Mouse (Mus musculus) lung, embryonic 14.5 days (tissue): Measurements from ENCODE around the gene Cnksr1. TPM values are rescaled to one million over a fixed set of nuclear protein-coding genes. Genes with fewer than 3 reads are reported as not detected.
"Not testable (repeated sequence)": the region's sequence is repeated elsewhere in the genome, so short reads cannot be mapped to it uniquely, and the experiment has no call there.

ENCODE experiments used
- ATAC-seq: fragments of 200-750 bp; cut with Nextera tagmentation; 2 replicates; pipeline ENCODE4 v1.8.0; 2017; ENCODE audit warnings: mild to moderate bottlenecking, moderate TSS enrichment, moderate library complexity; ENCODE audit not compliant: insufficient read depth
- DNase-seq: peaks from one replicate; pipeline ENCODE4 v3.0.0-alpha.2; 2015
- H3K27ac ChIP-seq: fragments of 300-500 bp; sonication (generic); 2 replicates; pipeline ENCODE4 v1.5.1; 2014; ENCODE audit warnings: low read depth, mild to moderate bottlenecking, moderate library complexity
- H3K27me3 ChIP-seq: fragments of 300-500 bp; sonication (generic); 2 replicates; pipeline ENCODE4 v1.6.1; 2014; ENCODE audit warnings: low read length, control low read depth; ENCODE audit not compliant: insufficient read depth
- H3K36me3 ChIP-seq: fragments of 300-500 bp; sonication (generic); 2 replicates; pipeline ENCODE4 v1.6.1; 2014; ENCODE audit warnings: control low read depth; ENCODE audit not compliant: insufficient read depth
- H3K4me1 ChIP-seq: fragments of 300-500 bp; sonication (generic); 2 replicates; pipeline ENCODE4 v1.6.1; 2014; ENCODE audit warnings: antibody characterized with exemption, control low read depth; ENCODE audit not compliant: insufficient read depth
- H3K4me2 ChIP-seq: fragments of 300-500 bp; sonication (generic); 2 replicates; pipeline ENCODE4 v1.6.1; 2014; ENCODE audit warnings: mild to moderate bottlenecking
- H3K4me3 ChIP-seq: fragments of 300-500 bp; sonication (generic); 2 replicates; pipeline ENCODE4 v1.5.1; 2014; ENCODE audit warnings: low read depth, low read length
- H3K9ac ChIP-seq: fragments of 300-500 bp; sonication (generic); 2 replicates; pipeline ENCODE4 v1.6.1; 2014
- H3K9me3 ChIP-seq: fragments of 300-500 bp; sonication (generic); 2 replicates; pipeline ENCODE4 v1.6.1; 2016; ENCODE audit warnings: low read depth, low read length, control low read depth
- CTCF ChIP-seq: IDR thresholded peaks from 2 replicates; pipeline ENCODE4 v1.5.1; 2016; ENCODE audit warnings: antibody characterized with exemption, low read depth
- WGBS: fragments of 180-500 bp; shearing (Covaris S2); extraction: QIAGEN DNeasy Blood & Tissue Kit; methylation state at CpG from one replicate; pipeline ENCODE4 v1.1.7; 2014; 5-methylcytosine and 5-hydroxymethylcytosine counted together
- polyA plus RNA-seq: library from polyadenylated mRNA; unstranded; fragments of >200 nt; fragmentation: Nextera tagmentation; extraction: Ambion mirVana; gene quantifications from 2 replicates; pipeline ENCODE4 v1.2.1, GENCODE M21; 2014

Cnksr1 gene
- polyA plus RNA-seq, 1 experiment from 2014 or later = 6.2 TPM

DNA sequence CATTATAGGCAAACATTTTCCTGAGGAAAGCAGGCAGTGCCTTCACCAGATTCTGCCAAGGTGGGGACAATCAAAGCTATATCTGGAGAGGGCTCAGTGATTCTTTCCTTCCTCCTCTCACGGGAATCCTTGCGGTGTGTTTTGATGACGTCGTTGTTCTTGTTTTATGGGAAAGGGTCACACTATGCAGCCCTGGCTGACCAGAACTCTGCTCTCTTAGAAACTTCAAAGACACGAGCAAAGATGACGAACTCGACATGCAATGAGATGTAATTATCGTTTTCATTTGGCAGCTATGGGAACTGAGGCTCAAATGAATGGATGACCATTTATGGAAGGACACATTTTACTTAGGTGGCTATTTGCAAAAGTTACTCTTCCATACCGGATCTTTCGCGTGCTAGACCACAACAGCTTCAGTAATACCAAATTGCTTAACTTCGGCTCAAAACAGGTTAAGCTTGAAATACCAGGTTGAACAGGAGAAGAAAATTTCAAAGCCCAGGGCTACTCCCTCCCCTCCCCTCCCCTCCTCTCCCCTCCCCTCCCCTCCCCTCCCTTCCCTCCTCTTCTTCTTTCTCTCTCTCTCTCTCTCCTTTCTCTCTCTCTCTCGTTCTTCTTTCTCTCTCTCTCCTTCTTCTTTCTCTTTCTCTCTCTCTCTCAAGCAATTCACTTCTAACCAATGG, 34.7 kb upstream of the Cnksr1 start:
- Histone ChIP-seq H3K4me1 (peaks cover 6% of the 10 kb centered on the region), H3K27me3 (no peaks in the 10 kb centered on the region), H3K9ac (no peak overlapping the region), H3K36me3 (peaks cover 25% of the 10 kb centered on the region), H3K9me3 (no peaks in the 10 kb centered on the region), H3K4me2 (peak overlapping the region; percentile 58), H3K27ac (peak overlapping the region; percentile 60; the same call in 1 of the 2 replicates), H3K4me3 (peak overlapping the region; percentile 25)
- peak; percentile 59 for DNase-seq
- no peak for ATAC-seq
- 14% methylated on average over 13 of the region's 13 CpGs for WGBS
- no peak for TF ChIP-seq CTCF

- Histone ChIP-seq H3K4me2 (no peak overlapping the region), H3K4me1 (peaks cover 6% of the 10 kb centered on the region), H3K9ac (no peak overlapping the region), H3K4me3 (no peak overlapping the region), H3K36me3 (peaks cover 16% of the 10 kb centered on the region), H3K27ac (no peak overlapping the region), H3K9me3 (no peaks in the 10 kb centered on the region), H3K27me3 (no peaks in the 10 kb centered on the region)
- WGBS = 75% methylated on average over 7 of the region's 7 CpGs
- ATAC-seq = no peak
- no peak for DNase-seq
- TF ChIP-seq CTCF = no peak
These were observed 33.8 kb upstream of the Cnksr1 start for GRCm38 (mm10) chr4:134271979-134272378.

DNA sequence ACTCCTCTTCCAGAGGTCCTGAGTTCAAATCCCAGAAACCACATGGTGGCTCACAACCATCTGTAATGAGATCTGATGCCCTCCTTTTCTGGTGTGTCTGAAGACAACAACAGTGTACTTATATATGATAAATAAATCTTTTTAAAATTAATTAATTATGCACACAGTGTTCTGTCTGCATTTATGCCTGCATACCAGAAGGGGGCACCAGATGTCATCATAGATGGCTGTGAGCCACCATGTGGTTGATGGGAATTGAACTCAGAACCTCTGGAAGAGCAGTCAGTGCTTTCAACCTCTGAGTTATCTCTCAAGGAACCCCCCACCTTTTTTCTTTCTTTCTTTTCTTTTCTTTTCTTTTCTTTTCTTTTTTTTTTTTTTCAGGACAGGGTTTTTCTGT, 31.4 kb upstream of the Cnksr1 start:
- H3K36me3 ChIP-seq, H3K4me2 ChIP-seq, H3K9me3 ChIP-seq, H3K4me3 ChIP-seq, H3K27me3 ChIP-seq, DNase-seq, ATAC-seq, H3K9ac ChIP-seq, H3K4me1 ChIP-seq, H3K27ac ChIP-seq: not testable (repeated sequence)
- peak; percentile 43 for TF ChIP-seq CTCF

- DNase-seq = peak; percentile 20
- H3K4me3 ChIP-seq = no peak overlapping the region
- H3K4me1 ChIP-seq = peaks cover 6% of the 10 kb centered on the region
- no peak for ATAC-seq
- H3K27me3 ChIP-seq = no peaks in the 10 kb centered on the region
- no peak overlapping the region for H3K27ac ChIP-seq
- no peaks in the 10 kb centered on the region for H3K9me3 ChIP-seq
- H3K9ac ChIP-seq = no peak overlapping the region
- no peaks in the 10 kb centered on the region for H3K36me3 ChIP-seq
- WGBS = 78% methylated on average over 19 of the region's 19 CpGs
- H3K4me2 ChIP-seq = no peak overlapping the region
- no peak for TF ChIP-seq CTCF
These were observed 30.0 kb upstream of the Cnksr1 start for GRCm38 (mm10) chr4:134268102-134268655.

- no peak for TF ChIP-seq CTCF
- H3K27me3 ChIP-seq = no peaks in the 10 kb centered on the region
- no peak overlapping the region for H3K4me2 ChIP-seq
- H3K27ac ChIP-seq = no peak overlapping the region
- H3K4me3 ChIP-seq = no peak overlapping the region
- H3K4me1 ChIP-seq = no peaks in the 10 kb centered on the region
- DNase-seq = no peak
- ATAC-seq = no peak
- H3K9me3 ChIP-seq = no peaks in the 10 kb centered on the region
- WGBS = 51% methylated on average over 9 of the region's 9 CpGs
- H3K36me3 ChIP-seq = no peaks in the 10 kb centered on the region
- no peak overlapping the region for H3K9ac ChIP-seq
These were observed 27.8 kb upstream of the Cnksr1 start for GRCm38 (mm10) chr4:134265860-134266585.

GRCm38 (mm10) chr4:134263191-134263590, 25.0 kb upstream of the Cnksr1 start:
- peak; percentile 81 for TF ChIP-seq CTCF
- Histone ChIP-seq H3K4me1 (no peaks in the 10 kb centered on the region), H3K9ac (no peak overlapping the region), H3K27ac (no peak overlapping the region), H3K9me3 (no peaks in the 10 kb centered on the region), H3K4me2 (no peak overlapping the region), H3K4me3 (no peak overlapping the region), H3K36me3 (no peaks in the 10 kb centered on the region), H3K27me3 (no peaks in the 10 kb centered on the region)
- DNase-seq = peak; percentile 74
- 36% methylated on average over 6 of the region's 6 CpGs for WGBS
- ATAC-seq = no peak

GRCm38 (mm10) chr4:134258354-134258753, 20.2 kb upstream of the Cnksr1 start:
- no peak for ATAC-seq
- 0 out of 2 replicates have a peak, but pooled peaks cover 4% of the 10 kb centered on the region for H3K4me1 ChIP-seq

More at GRCm38 (mm10) chr4:134258354-134258753, 20.2 kb upstream of the Cnksr1 start:
- Histone ChIP-seq H3K9me3 (no peaks in the 10 kb centered on the region), H3K4me3 (no peak overlapping the region), H3K27ac (peak overlapping the region; percentile 13; the same call in 1 of the 2 replicates), H3K9ac (no peak overlapping the region), H3K36me3 (no peaks in the 10 kb centered on the region), H3K27me3 (peaks cover 6% of the 10 kb centered on the region), H3K4me2 (no peak overlapping the region; the same call in 1 of the 2 replicates)
- TF ChIP-seq CTCF = no peak
- WGBS = 40% methylated on average over 11 of the region's 11 CpGs
- DNase-seq = peak; percentile 54
